Mouse (Mus musculus): ENCODE measurements at regions not wholly inside any gene's neighbourhood (a gene's known extent, or its start where the extent isn't known, plus 50 kb on each side); places are given as distances from the start of the nearest gene placed in this dataset.

GRCm38 (mm10) chr3:148634352-148634751 lies 356.0 kb downstream of the Adgrl2 start:
- no peak overlapping the region for H3K27ac ChIP-seq (ENCODE audit: insufficient read depth, low read length)
- TF ChIP-seq POLR2A (IDR thresholded peaks at IDR 0.05; ENCODE audit: low read depth, low read length): no peak
- TF ChIP-seq CTCF (IDR thresholded peaks at IDR 0.05; ENCODE audit: borderline replicate concordance, insufficient read depth, low read length): no peak
- H3K4me1 ChIP-seq (ENCODE audit: control insufficient read depth, insufficient read depth, low read length): 0 out of 2 replicates have a peak, but pooled peaks cover 7% of the 10 kb centered on the region
- H3K4me3 ChIP-seq (ENCODE audit: insufficient read depth, low read length): no peak overlapping the region

- TF ChIP-seq CTCF (IDR thresholded peaks at IDR 0.05; ENCODE audit: borderline replicate concordance, insufficient read depth, low read length) (no peak), POLR2A (IDR thresholded peaks at IDR 0.05; ENCODE audit: low read depth, low read length) (no peak)
- Histone ChIP-seq H3K4me1 (ENCODE audit: control insufficient read depth, insufficient read depth, low read length) (0 out of 2 replicates have a peak, but pooled peaks cover 7% of the 10 kb centered on the region), H3K27ac (ENCODE audit: insufficient read depth, low read length) (no peak overlapping the region), H3K4me3 (ENCODE audit: insufficient read depth, low read length) (no peak overlapping the region)
Measured at GRCm38 (mm10) chr3:148633291-148633690, 357.1 kb downstream of the Adgrl2 start.

- Histone ChIP-seq H3K4me3 (ENCODE audit: insufficient read depth, low read length) (no peak overlapping the region), H3K4me1 (ENCODE audit: control insufficient read depth, insufficient read depth, low read length) (0 out of 2 replicates have a peak, but pooled peaks cover 7% of the 10 kb centered on the region), H3K27ac (ENCODE audit: insufficient read depth, low read length) (peak overlapping the region; percentile 6)
- TF ChIP-seq CTCF (IDR thresholded peaks at IDR 0.05; ENCODE audit: borderline replicate concordance, insufficient read depth, low read length) (no peak), POLR2A (IDR thresholded peaks at IDR 0.05; ENCODE audit: low read depth, low read length) (no peak)
Measured at GRCm38 (mm10) chr3:148632449-148632848, 357.9 kb downstream of the Adgrl2 start.

- Histone ChIP-seq H3K4me1 (ENCODE audit: control insufficient read depth, insufficient read depth, low read length) (0 out of 2 replicates have a peak, but pooled peaks cover 7% of the 10 kb centered on the region), H3K27ac (ENCODE audit: insufficient read depth, low read length) (peak overlapping the region; percentile 15), H3K4me3 (ENCODE audit: insufficient read depth, low read length) (no peak overlapping the region)
- TF ChIP-seq POLR2A (IDR thresholded peaks at IDR 0.05; ENCODE audit: low read depth, low read length) (no peak), CTCF (IDR thresholded peaks at IDR 0.05; ENCODE audit: borderline replicate concordance, insufficient read depth, low read length) (no peak)
Measured at GRCm38 (mm10) chr3:148631415-148632192, 358.8 kb downstream of the Adgrl2 start.

GRCm38 (mm10) chr3:148630865-148631264 lies 359.5 kb downstream of the Adgrl2 start:
- TF ChIP-seq POLR2A (IDR thresholded peaks at IDR 0.05; ENCODE audit: low read depth, low read length) (no peak), CTCF (IDR thresholded peaks at IDR 0.05; ENCODE audit: borderline replicate concordance, insufficient read depth, low read length) (no peak)
- Histone ChIP-seq H3K4me3 (ENCODE audit: insufficient read depth, low read length) (no peak overlapping the region), H3K4me1 (ENCODE audit: control insufficient read depth, insufficient read depth, low read length) (0 out of 2 replicates have a peak, but pooled peaks cover 7% of the 10 kb centered on the region), H3K27ac (ENCODE audit: insufficient read depth, low read length) (no peak overlapping the region)

GRCm38 (mm10) chr3:148614971-148615671 lies 375.2 kb downstream of the Adgrl2 start:
- Histone ChIP-seq H3K4me3 (ENCODE audit: insufficient read depth, low read length) (no peak overlapping the region), H3K4me1 (ENCODE audit: control insufficient read depth, insufficient read depth, low read length) (no peaks in the 10 kb centered on the region), H3K27ac (ENCODE audit: insufficient read depth, low read length) (no peak overlapping the region)
- no peak for TF ChIP-seq CTCF (IDR thresholded peaks at IDR 0.05; ENCODE audit: borderline replicate concordance, insufficient read depth, low read length)
- no peak for TF ChIP-seq POLR2A (IDR thresholded peaks at IDR 0.05; ENCODE audit: low read depth, low read length)

GRCm38 (mm10) chr3:148613443-148613842 lies 376.9 kb downstream of the Adgrl2 start:
- no peak overlapping the region for H3K27ac ChIP-seq (ENCODE audit: insufficient read depth, low read length)
- no peak for TF ChIP-seq CTCF (IDR thresholded peaks at IDR 0.05; ENCODE audit: borderline replicate concordance, insufficient read depth, low read length)
- TF ChIP-seq POLR2A (IDR thresholded peaks at IDR 0.05; ENCODE audit: low read depth, low read length): no peak
- H3K4me1 ChIP-seq (ENCODE audit: control insufficient read depth, insufficient read depth, low read length): no peaks in the 10 kb centered on the region
- no peak overlapping the region for H3K4me3 ChIP-seq (ENCODE audit: insufficient read depth, low read length)

GRCm38 (mm10) chr3:148603276-148603675 lies 387.1 kb downstream of the Adgrl2 start:
- H3K4me1 ChIP-seq (ENCODE audit: control insufficient read depth, insufficient read depth, low read length): no peaks in the 10 kb centered on the region
- TF ChIP-seq POLR2A (IDR thresholded peaks at IDR 0.05; ENCODE audit: low read depth, low read length) (no peak), CTCF (IDR thresholded peaks at IDR 0.05; ENCODE audit: borderline replicate concordance, insufficient read depth, low read length) (no peak)
- no peak overlapping the region for H3K27ac ChIP-seq (ENCODE audit: insufficient read depth, low read length)
- no peak overlapping the region for H3K4me3 ChIP-seq (ENCODE audit: insufficient read depth, low read length)

GRCm38 (mm10) chr3:148602730-148603255 lies 387.6 kb downstream of the Adgrl2 start:
- no peak overlapping the region for H3K27ac ChIP-seq (ENCODE audit: insufficient read depth, low read length)
- no peak overlapping the region for H3K4me3 ChIP-seq (ENCODE audit: insufficient read depth, low read length)
- TF ChIP-seq POLR2A (IDR thresholded peaks at IDR 0.05; ENCODE audit: low read depth, low read length) (no peak), CTCF (IDR thresholded peaks at IDR 0.05; ENCODE audit: borderline replicate concordance, insufficient read depth, low read length) (no peak)
- H3K4me1 ChIP-seq (ENCODE audit: control insufficient read depth, insufficient read depth, low read length): no peaks in the 10 kb centered on the region

Data from embryonic fibroblast, embryonic 13.5 days (primary cell).